Mouse (Mus musculus) gastrocnemius, postnatal 14 days (tissue): ENCODE data around the gene Fbxo28. TPM values are rescaled to one million over a fixed set of nuclear protein-coding genes. Genes with fewer than 3 reads are reported as not detected.
"Not testable (repeated sequence)": the region's sequence is repeated elsewhere in the genome, so short reads cannot be mapped to it uniquely, and the experiment has no call there.

Experiments
- DNase-seq: peaks from one replicate; pipeline ENCODE4 v3.0.0; 2021; ENCODE audit warnings: mixed read lengths
- intact Hi-C: fragments of 180-260 bp; cut with DNase I; formaldehyde crosslinking; loops from one replicate; pipeline ENCODE4 v1.15.1; 2025; ENCODE audit warnings: low total_unique reads
- total RNA-seq, 2 experiments: library from RNA; stranded (reverse); gene quantifications; 2 replicates each; pipeline ENCODE4 v1.2.3; 2021

Gene Fbxo28
- total RNA-seq, 2 experiments from 2014 or later, result 19.2 to 19.4 TPM

DNA sequence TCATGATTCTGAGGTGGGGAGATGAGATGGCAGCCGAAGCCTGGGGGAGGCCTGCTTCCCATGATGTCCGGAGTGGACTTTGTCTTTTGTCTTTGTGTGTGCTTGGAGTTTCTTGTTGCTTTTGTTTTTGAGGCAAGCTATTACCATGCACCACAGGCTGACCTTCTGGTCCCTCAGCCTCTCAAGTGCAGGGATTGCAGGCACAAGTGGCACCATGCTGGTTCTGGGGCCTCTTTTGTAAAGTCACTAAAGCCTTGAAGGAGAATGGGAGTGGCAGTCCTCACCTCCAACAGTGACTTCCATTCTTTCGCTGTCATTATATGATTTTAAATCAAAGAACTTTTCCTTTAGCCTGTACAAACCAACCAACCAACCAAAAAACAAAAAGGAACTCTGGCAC lies 44.2 kb downstream of the Fbxo28 start:
- intact Hi-C loops, result no loop called here
- no peak for DNase-seq

- DNase-seq, result no peak
- intact Hi-C loops, result no loop called here
Measured at GRCm38 (mm10) chr1:182296816-182297215, 44.6 kb downstream of the Fbxo28 start.

DNA sequence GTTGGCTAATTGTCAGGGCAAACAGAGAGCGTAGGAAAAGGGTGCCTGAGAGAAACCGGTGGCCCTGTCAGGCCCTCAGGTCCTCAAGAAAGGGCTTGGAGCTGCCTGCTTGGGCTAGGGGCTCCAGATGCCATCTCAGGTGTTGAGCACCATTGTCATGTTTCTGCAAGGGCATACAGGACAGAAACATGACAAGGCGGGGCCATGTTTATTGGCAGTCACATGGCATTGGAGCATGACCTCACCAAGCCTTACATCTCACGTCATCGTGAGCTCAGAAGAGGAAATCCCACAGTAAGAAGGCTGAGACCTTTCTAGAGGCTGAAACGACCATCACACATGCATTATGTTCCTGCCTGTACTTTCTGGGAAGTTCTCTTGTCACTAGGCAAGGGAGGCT lies 45.3 kb downstream of the Fbxo28 start:
- DNase-seq, result no peak
- intact Hi-C loops, result no loop called here

DNA sequence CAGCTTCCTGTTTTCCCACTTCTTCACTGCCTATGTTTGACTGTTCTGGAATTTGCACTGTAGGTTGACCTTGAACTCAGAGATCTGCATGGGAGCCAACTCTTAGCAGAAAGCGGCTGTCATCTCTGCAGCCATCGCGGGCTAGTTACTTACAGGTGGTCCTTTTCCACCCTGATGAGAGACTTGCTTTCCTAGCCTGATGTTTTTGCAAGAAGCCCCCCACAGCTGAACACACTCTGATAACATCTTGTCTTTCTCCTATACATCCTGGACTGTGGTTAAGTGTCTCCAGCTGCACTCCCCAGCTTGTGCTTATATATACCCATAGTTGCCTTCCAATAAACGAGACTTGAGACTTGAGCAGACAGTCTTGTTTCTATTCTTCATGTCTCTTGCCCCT lies 49.1 kb downstream of the Fbxo28 start:
- intact Hi-C loops, result no loop called here
- DNase-seq, result no peak

- DNase-seq, intact Hi-C loops: not testable (repeated sequence)
Measured at GRCm38 (mm10) chr1:182290741-182291140, 50.7 kb downstream of the Fbxo28 start.

DNA sequence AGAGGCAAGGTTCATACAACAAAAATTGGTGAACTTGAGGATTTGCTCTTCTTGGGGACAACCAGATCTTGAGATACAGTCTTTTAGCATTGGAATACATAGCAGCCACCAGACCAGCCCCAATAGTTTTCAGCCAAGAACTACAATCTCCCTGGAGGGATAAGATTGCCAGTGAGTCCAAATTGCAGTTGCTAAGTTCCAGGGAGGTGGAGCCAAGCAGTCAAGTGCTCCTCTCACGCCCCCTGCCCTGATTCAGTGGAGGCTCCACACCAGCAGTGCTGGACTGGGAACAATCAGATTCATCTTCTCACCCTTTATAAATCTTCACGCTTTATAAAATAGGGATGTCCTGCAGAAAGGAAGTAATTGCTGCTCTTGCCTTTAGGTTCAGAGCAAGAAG lies 51.6 kb downstream of the Fbxo28 start:
- intact Hi-C loops, result no loop called here
- no peak for DNase-seq

DNA sequence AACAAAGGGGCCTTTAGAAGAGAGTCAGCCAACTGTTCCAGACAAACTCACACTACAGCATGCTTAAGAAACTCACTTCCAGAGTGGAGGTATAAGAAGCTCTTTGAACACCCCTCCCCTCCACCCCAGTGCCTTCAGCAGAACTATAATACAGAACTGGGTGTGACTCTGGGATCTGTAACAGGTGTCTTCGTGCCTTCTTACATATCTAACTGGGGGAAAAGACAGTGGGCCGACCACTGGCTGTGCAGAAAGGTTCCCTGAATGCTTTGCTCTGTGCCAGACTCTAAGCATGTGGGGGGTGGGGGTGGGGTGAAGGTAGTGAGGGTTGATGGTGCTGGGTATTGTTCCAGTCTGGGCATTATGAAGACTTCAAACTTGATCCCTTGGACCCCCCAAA lies 52.8 kb downstream of the Fbxo28 start:
- DNase-seq, result no peak
- intact Hi-C loops, result no loop called here

GRCm38 (mm10) chr1:182287781-182288180 lies 53.6 kb downstream of the Fbxo28 start:
- intact Hi-C loops, result no loop called here
- no peak for DNase-seq

DNA sequence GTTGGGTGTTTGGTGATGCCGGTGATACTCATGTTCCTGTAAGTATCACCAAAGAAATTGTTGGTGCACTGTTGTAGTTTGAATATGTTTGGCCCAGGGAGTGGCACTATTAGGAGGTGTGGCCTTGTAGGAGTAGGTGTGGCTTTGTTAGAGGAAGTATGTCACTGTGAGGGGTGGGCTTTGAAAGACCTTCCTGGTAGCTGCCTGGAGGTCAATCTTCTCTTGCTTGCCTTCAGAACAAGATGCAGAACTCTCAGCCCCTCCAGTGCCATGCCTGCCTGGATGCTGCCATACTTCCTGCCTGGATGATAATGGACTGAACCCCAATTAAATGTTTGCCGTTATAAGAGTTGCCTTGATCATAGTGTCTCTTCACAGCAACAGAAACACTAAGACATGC lies 56.6 kb downstream of the Fbxo28 start:
- DNase-seq, result no peak
- intact Hi-C loops, result no loop called here

GRCm38 (mm10) chr1:182283231-182283630 lies 58.2 kb downstream of the Fbxo28 start:
- intact Hi-C loops, result no loop called here
- DNase-seq, result no peak

GRCm38 (mm10) chr1:182282091-182283075 lies 59.0 kb downstream of the Fbxo28 start, which contains the start of gene Degs1:
Gene Degs1, minus strand, starts transcription at chr1:182282804.
- intact Hi-C loops, result no loop called here
- peak; percentile 91 for DNase-seq

- intact Hi-C loops, result no loop called here
- DNase-seq, result no peak
Measured at GRCm38 (mm10) chr1:182281251-182281711, 60.1 kb downstream of the Fbxo28 start.

GRCm38 (mm10) chr1:182280577-182280976 lies 60.9 kb downstream of the Fbxo28 start:
- no peak for DNase-seq
- intact Hi-C loops, result no loop called here

DNA sequence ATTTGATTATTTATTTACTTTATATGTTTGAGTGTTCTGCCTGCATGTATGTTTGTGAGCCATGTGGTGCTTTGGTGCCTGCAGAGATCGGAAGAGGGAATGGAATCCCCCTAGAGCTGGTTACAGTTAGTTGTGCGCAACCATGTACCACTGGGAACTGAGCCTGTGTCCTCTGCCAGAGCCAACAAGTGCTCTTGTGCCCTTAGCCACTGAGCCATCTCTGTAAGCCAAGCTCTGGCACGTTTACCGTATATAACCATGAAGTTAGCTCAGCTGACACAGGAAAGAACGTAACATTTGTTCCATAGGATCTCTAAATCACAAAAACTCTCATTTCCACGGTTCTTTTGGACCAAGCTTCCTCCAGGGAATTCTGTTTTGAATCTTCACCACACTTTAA lies 61.4 kb downstream of the Fbxo28 start:
- intact Hi-C loops, result no loop called here
- no peak for DNase-seq

- intact Hi-C loops, result no loop called here
- no peak for DNase-seq
Measured at GRCm38 (mm10) chr1:182279436-182279835, 62.0 kb downstream of the Fbxo28 start.

DNA sequence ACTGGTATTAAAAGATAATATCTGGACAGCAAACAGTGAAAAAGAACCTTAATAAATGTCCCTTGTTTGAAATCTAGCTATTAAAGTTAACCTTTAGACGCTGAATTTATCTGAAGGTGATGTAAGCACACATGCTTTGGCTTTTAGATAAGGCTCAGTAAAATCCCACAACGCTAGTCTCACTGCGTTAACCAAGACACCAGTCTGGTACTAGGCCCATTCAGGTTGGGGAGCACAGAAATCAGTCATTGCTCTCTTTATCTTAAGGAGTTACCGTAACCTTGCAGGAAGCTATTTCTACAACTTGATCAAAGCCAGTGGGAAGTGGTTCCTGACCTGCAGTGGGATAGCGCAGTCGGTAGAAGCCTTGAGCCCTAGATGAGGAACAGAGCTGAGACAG lies 66.3 kb downstream of the Fbxo28 start:
- intact Hi-C loops, result no loop called here
- DNase-seq, result no peak

DNA sequence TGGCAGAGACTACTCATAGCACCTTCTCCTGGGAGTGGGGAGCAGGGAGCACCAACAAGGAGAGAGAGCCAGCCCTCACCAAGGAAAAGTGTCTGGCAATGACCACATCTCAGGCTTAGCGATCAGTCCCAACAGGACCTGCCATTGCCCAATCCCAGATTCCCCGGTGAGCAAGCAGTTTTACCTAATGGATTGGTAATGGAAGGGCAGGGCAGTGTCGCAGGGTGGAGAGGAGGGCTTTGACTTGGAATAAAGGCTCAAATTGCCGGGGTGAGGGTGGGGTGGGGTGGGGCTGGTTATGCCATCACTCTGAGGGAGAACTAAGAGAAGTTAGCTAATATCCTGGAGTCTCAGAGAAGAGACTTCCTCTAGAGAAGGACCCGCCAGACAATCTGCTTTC lies 69.8 kb downstream of the Fbxo28 start:
- no peak for DNase-seq
- intact Hi-C loops, result no loop called here

- no peak for DNase-seq
- intact Hi-C loops, result no loop called here
Measured at GRCm38 (mm10) chr1:182271130-182271529, 70.3 kb downstream of the Fbxo28 start.

DNA sequence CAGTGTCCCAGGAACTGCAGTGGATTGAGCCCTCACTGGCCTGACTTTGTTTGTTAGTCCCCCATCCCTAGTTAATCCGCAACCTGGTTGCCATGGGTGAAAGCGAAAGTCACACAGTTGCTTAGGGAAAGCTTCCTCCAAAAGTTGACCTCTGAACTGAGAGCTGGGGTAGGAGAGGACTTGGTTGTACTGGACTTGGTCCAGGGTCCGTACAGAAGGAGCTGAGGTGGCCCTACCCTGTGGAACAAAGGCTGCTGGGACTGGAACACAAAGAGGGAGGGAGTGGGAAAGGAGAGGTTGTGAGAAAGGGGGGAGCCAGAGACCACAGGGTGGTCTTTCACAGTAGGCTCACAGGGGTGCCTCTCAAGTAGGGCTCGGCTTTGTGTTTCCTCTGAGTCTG lies 73.1 kb downstream of the Fbxo28 start:
- intact Hi-C loops, result no loop called here
- no peak for DNase-seq

GRCm38 (mm10) chr1:182266028-182266525 lies 75.4 kb downstream of the Fbxo28 start:
- intact Hi-C loops, result no loop called here
- DNase-seq, result no peak
